In the genomic region with DNA sequence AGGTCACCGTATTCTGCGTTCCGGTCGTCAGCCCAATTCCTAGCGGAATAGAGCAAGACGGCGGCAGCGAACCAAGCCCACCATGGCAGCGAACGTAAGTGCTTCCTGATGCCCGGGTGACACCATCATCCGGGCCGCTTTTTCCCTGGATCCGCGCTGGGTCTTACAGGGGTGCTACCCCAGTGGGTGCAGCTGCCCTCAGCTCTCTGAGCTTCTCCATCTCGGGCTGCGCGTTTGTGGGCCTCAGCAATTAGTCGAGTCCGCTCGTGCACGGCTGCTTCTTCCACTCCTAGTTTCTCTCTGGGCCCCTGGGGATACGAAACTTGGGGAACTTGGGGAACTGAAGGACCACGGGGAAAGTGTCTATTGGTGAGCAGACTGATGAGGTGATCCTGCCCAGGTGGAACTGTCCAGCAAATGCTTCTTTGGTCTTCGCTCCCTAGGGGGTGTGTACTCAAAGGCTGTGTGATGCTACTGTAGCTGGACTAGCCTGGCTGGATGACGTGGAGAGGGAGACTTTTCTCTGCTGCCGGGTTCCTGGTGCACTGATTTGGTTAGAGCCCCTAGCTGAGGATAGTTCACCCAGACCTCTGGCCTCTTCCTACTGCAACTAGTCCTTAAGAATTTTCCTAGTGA, we compare ENCODE assay signal across 8 mouse cellular contexts. TPM values are rescaled to one million over a fixed set of nuclear protein-coding genes. Genes with fewer than 3 reads are reported as not detected.
DNase-seq lines count a peak whose midpoint lies in the region; ATAC-seq lines count a peak whose summit lies in the region.

No protein-coding gene starts in this region.

- H3K27ac ChIP-seq in forebrain, embryonic 13.5 days = peak overlapping the region; percentile 51; the same call in 1 of the 2 replicates
- H3K27ac ChIP-seq in liver, embryonic 13.5 days = peak overlapping the region; percentile 58
- peak overlapping the region; percentile 63; the same call in 1 of the 2 replicates for H3K27ac ChIP-seq in stomach, embryonic 14.5 days (ENCODE audit: low read length)

- no peaks in the 10 kb centered on the region for H3K27me3 ChIP-seq in forebrain, embryonic 13.5 days
- no peaks in the 10 kb centered on the region for H3K27me3 ChIP-seq in liver, embryonic 13.5 days
- no peaks in the 10 kb centered on the region for H3K27me3 ChIP-seq in stomach, embryonic 14.5 days (ENCODE audit: control insufficient read depth, insufficient read depth, low read length)

- H3K4me1 ChIP-seq in forebrain, embryonic 13.5 days = peaks cover 33% of the 10 kb centered on the region
- peaks cover 52% of the 10 kb centered on the region for H3K4me1 ChIP-seq in liver, embryonic 13.5 days (replicated peaks)
- H3K4me1 ChIP-seq in stomach, embryonic 14.5 days (ENCODE audit: control insufficient read depth, insufficient read depth, low read length) = peaks cover 19% of the 10 kb centered on the region

- ATAC-seq in frontal cortex, adult (ENCODE audit: low TSS enrichment) = peak; percentile 29
- peak; percentile 66 for ATAC-seq in forebrain, embryonic 13.5 days
- ATAC-seq in liver, embryonic 13.5 days (ENCODE audit: low read depth) = peak; percentile 11
- ATAC-seq in stomach, embryonic 14.5 days (ENCODE audit: insufficient number of reproducible peaks, insufficient read depth, low FRiP score, low read depth) = peak; percentile 5

- under 1% methylated on average over 27 of the region's 27 CpGs for WGBS in forebrain, embryonic 13.5 days
- under 1% methylated on average over 27 of the region's 27 CpGs for WGBS in liver, embryonic 13.5 days (ENCODE audit: insufficient replicate concordance)
- WGBS in stomach, embryonic 14.5 days = under 1% methylated on average over 27 of the region's 27 CpGs

- peaks cover 34% of the 10 kb centered on the region for H3K36me3 ChIP-seq in forebrain, embryonic 13.5 days (ENCODE audit: poor library complexity, severe bottlenecking)
- peaks cover 37% of the 10 kb centered on the region for H3K36me3 ChIP-seq in liver, embryonic 13.5 days
- H3K36me3 ChIP-seq in stomach, embryonic 14.5 days (ENCODE audit: control insufficient read depth, insufficient read depth, low read length) = peaks cover 26% of the 10 kb centered on the region

- H3K4me3 ChIP-seq in forebrain, embryonic 13.5 days = peak overlapping the region; percentile 82
- peak overlapping the region; percentile 92 for H3K4me3 ChIP-seq in liver, embryonic 13.5 days (replicated peaks)
- peak overlapping the region; percentile 79 for H3K4me3 ChIP-seq in stomach, embryonic 14.5 days (ENCODE audit: low read depth, low read length)

- H3K4me2 ChIP-seq in forebrain, embryonic 13.5 days = peak overlapping the region; percentile 86
- H3K4me2 ChIP-seq in liver, embryonic 13.5 days = peak overlapping the region; percentile 95
- H3K4me2 ChIP-seq in stomach, embryonic 14.5 days (replicated peaks; ENCODE audit: low read depth, low read length) = peak overlapping the region; percentile 88

- peak overlapping the region; percentile 81 for H3K9ac ChIP-seq in forebrain, embryonic 13.5 days
- H3K9ac ChIP-seq in liver, embryonic 13.5 days = peak overlapping the region; percentile 86
- H3K9ac ChIP-seq in stomach, embryonic 14.5 days (replicated peaks; ENCODE audit: low read depth, low read length) = peak overlapping the region; percentile 69

- H3K9me3 ChIP-seq in forebrain, embryonic 13.5 days (replicated peaks) = no peaks in the 10 kb centered on the region
- H3K9me3 ChIP-seq in liver, embryonic 13.5 days (replicated peaks) = no peaks in the 10 kb centered on the region
- H3K9me3 ChIP-seq in stomach, embryonic 14.5 days (ENCODE audit: control insufficient read depth, low read depth, low read length) = no peaks in the 10 kb centered on the region

- no peak for DNase-seq in frontal cortex, postnatal 25 days (ENCODE audit: low spot score in 2 of 2)
- DNase-seq in ES-CJ7 (ENCODE audit: low read depth, low spot score) = peak; percentile 56
- DNase-seq in liver, embryonic 13.5 days = no peak
- DNase-seq in cerebellum, postnatal 14 days = no peak
- no peak for DNase-seq in left cerebral cortex, adult 9 months (ENCODE audit: low spot score in 2 of 2)

RNA-seq across cellular contexts. Expression of gene Tmem43, which starts 0.4 kb away (rescaled TPM):
- 48.3 and 56.8 TPM in 2 replicates for polyA plus RNA-seq in forebrain, embryonic 13.5 days (2015; fragmentation: Nextera tagmentation; extraction: Ambion mirVana)
- polyA plus RNA-seq in liver, embryonic 13.5 days (2015; fragmentation: Nextera tagmentation; extraction: Ambion mirVana) = 12.2 and 14.3 TPM in 2 replicates
- 52.7 and 54.3 TPM in 2 replicates for polyA plus RNA-seq in stomach, embryonic 14.5 days (2014; fragmentation: Nextera tagmentation; extraction: Ambion mirVana)

RNA-seq across cellular contexts. Expression of gene Chchd4, which starts 0.6 kb away (rescaled TPM):
- 27.3 and 30.7 TPM in 2 replicates for polyA plus RNA-seq in forebrain, embryonic 13.5 days (2015; fragmentation: Nextera tagmentation; extraction: Ambion mirVana)
- polyA plus RNA-seq in liver, embryonic 13.5 days (2015; fragmentation: Nextera tagmentation; extraction: Ambion mirVana) = 24.0 and 24.2 TPM in 2 replicates
- 24.0 and 26.4 TPM in 2 replicates for polyA plus RNA-seq in stomach, embryonic 14.5 days (2014; fragmentation: Nextera tagmentation; extraction: Ambion mirVana)

RNA-seq across cellular contexts. Expression of gene Xpc, which starts 41.8 kb away (rescaled TPM):
- polyA plus RNA-seq in forebrain, embryonic 13.5 days (2015; fragmentation: Nextera tagmentation; extraction: Ambion mirVana) = 18.6 and 20.5 TPM in 2 replicates
- polyA plus RNA-seq in liver, embryonic 13.5 days (2015; fragmentation: Nextera tagmentation; extraction: Ambion mirVana) = 4.6 and 5.5 TPM in 2 replicates
- 15.8 and 17.7 TPM in 2 replicates for polyA plus RNA-seq in stomach, embryonic 14.5 days (2014; fragmentation: Nextera tagmentation; extraction: Ambion mirVana)

RNA-seq across cellular contexts. Expression of gene Lsm3, which starts 41.8 kb away (rescaled TPM):
- polyA plus RNA-seq in forebrain, embryonic 13.5 days (2015; fragmentation: Nextera tagmentation; extraction: Ambion mirVana) = 273 and 275 TPM in 2 replicates
- polyA plus RNA-seq in liver, embryonic 13.5 days (2015; fragmentation: Nextera tagmentation; extraction: Ambion mirVana) = 173 and 175 TPM in 2 replicates
- polyA plus RNA-seq in stomach, embryonic 14.5 days (2014; fragmentation: Nextera tagmentation; extraction: Ambion mirVana) = 252 and 279 TPM in 2 replicates

Comparison
In these comparisons a context has a peak if more than half of its experiments do, and no peak if none do; other contexts are left out.
1. ATAC-seq: peak in every context shown above with its lines; median percentile 66 in forebrain, embryonic 13.5 days; 29 in frontal cortex, adult; 11 in liver, embryonic 13.5 days; 5 in stomach, embryonic 14.5 days.